Mouse (Mus musculus): ENCODE results near the gene Uqcc1. TPM values are rescaled to one million over a fixed set of nuclear protein-coding genes. Genes with fewer than 3 reads are reported as not detected.

Gene Uqcc1
- polyA plus RNA-seq, 1 experiment from 2014 or later: 92.8 TPM

- Histone ChIP-seq H3K27me3 (replicated peaks; ENCODE audit: control insufficient read depth, insufficient read depth, low read length) (no peaks in the 10 kb centered on the region), H3K9ac (ENCODE audit: low read depth, low read length) (no peak overlapping the region), H3K4me1 (ENCODE audit: control insufficient read depth, insufficient read depth, low read length) (peaks cover 17% of the 10 kb centered on the region), H3K9me3 (ENCODE audit: control insufficient read depth, low read length) (no peaks in the 10 kb centered on the region), H3K4me2 (ENCODE audit: low read depth, low read length) (no peak overlapping the region), H3K36me3 (ENCODE audit: control insufficient read depth, insufficient read depth, low read length) (peaks cover 5% of the 10 kb centered on the region; the same call in 1 of the 2 replicates), H3K4me3 (ENCODE audit: low read length) (no peak overlapping the region), H3K27ac (ENCODE audit: low read length) (no peak overlapping the region)
- WGBS: 59% methylated on average over 8 of the region's 8 CpGs
- ATAC-seq: no peak
Measured at GRCm38 (mm10) chr2:155872486-155872885, 57.6 kb downstream of the Uqcc1 start.

- Histone ChIP-seq H3K4me2 (ENCODE audit: low read depth, low read length) (no peak overlapping the region), H3K9me3 (ENCODE audit: control insufficient read depth, low read length) (no peaks in the 10 kb centered on the region), H3K9ac (ENCODE audit: low read depth, low read length) (no peak overlapping the region), H3K27me3 (replicated peaks; ENCODE audit: control insufficient read depth, insufficient read depth, low read length) (no peaks in the 10 kb centered on the region), H3K36me3 (ENCODE audit: control insufficient read depth, insufficient read depth, low read length) (no peaks in the 10 kb centered on the region; the same call in 1 of the 2 replicates), H3K4me1 (ENCODE audit: control insufficient read depth, insufficient read depth, low read length) (peaks cover 17% of the 10 kb centered on the region), H3K27ac (ENCODE audit: low read length) (no peak overlapping the region), H3K4me3 (ENCODE audit: low read length) (no peak overlapping the region)
- peak; percentile 93 for ATAC-seq
- 50% methylated on average over 5 of the region's 5 CpGs for WGBS
Measured at GRCm38 (mm10) chr2:155869772-155870171, 60.3 kb downstream of the Uqcc1 start.

- Histone ChIP-seq H3K27me3 (replicated peaks; ENCODE audit: control insufficient read depth, insufficient read depth, low read length) (no peaks in the 10 kb centered on the region), H3K9ac (ENCODE audit: low read depth, low read length) (no peak overlapping the region), H3K9me3 (ENCODE audit: control insufficient read depth, low read length) (no peaks in the 10 kb centered on the region), H3K4me2 (ENCODE audit: low read depth, low read length) (no peak overlapping the region), H3K27ac (ENCODE audit: low read length) (no peak overlapping the region), H3K4me3 (ENCODE audit: low read length) (no peak overlapping the region), H3K36me3 (ENCODE audit: control insufficient read depth, insufficient read depth, low read length) (no peaks in the 10 kb centered on the region; the same call in 1 of the 2 replicates), H3K4me1 (ENCODE audit: control insufficient read depth, insufficient read depth, low read length) (peaks cover 16% of the 10 kb centered on the region)
- no peak for ATAC-seq
- WGBS: 93% methylated on average over 8 of the region's 8 CpGs
Measured at GRCm38 (mm10) chr2:155868320-155868719, 61.8 kb downstream of the Uqcc1 start.

- ATAC-seq: peak; percentile 31; the same call in 1 of the 2 replicates
- no peak overlapping the region for H3K27ac ChIP-seq (ENCODE audit: low read length)
Measured at GRCm38 (mm10) chr2:155863301-155863867, 66.7 kb downstream of the Uqcc1 start.

GRCm38 (mm10) chr2:155862573-155863300 is 67.4 kb downstream of the Uqcc1 start:
- H3K36me3 ChIP-seq (ENCODE audit: control insufficient read depth, insufficient read depth, low read length): no peaks in the 10 kb centered on the region
- no peak overlapping the region for H3K9ac ChIP-seq (ENCODE audit: low read depth, low read length)
- 59% methylated on average over 13 of the region's 13 CpGs for WGBS
- no peak overlapping the region for H3K4me3 ChIP-seq (ENCODE audit: low read length)
- H3K27me3 ChIP-seq (replicated peaks; ENCODE audit: control insufficient read depth, insufficient read depth, low read length): no peaks in the 10 kb centered on the region
- peaks cover 7% of the 10 kb centered on the region for H3K4me1 ChIP-seq (ENCODE audit: control insufficient read depth, insufficient read depth, low read length)
- H3K4me2 ChIP-seq (ENCODE audit: low read depth, low read length): no peak overlapping the region
- peak; percentile 62 for ATAC-seq
- H3K9me3 ChIP-seq (ENCODE audit: control insufficient read depth, low read length): no peaks in the 10 kb centered on the region
- no peak overlapping the region for H3K27ac ChIP-seq (ENCODE audit: low read length)

More at GRCm38 (mm10) chr2:155863301-155863867, 66.7 kb downstream of the Uqcc1 start:
- no peak overlapping the region for H3K4me3 ChIP-seq (ENCODE audit: low read length)
- no peak overlapping the region for H3K9ac ChIP-seq (ENCODE audit: low read depth, low read length)
- no peaks in the 10 kb centered on the region for H3K27me3 ChIP-seq (replicated peaks; ENCODE audit: control insufficient read depth, insufficient read depth, low read length)
- H3K4me1 ChIP-seq (ENCODE audit: control insufficient read depth, insufficient read depth, low read length): peaks cover 7% of the 10 kb centered on the region
- no peak overlapping the region for H3K4me2 ChIP-seq (ENCODE audit: low read depth, low read length)
- no peaks in the 10 kb centered on the region; the same call in 1 of the 2 replicates for H3K36me3 ChIP-seq (ENCODE audit: control insufficient read depth, insufficient read depth, low read length)
- H3K9me3 ChIP-seq (ENCODE audit: control insufficient read depth, low read length): no peaks in the 10 kb centered on the region
- WGBS: 47% methylated on average over 11 of the region's 11 CpGs

GRCm38 (mm10) chr2:155861581-155861980 is 68.5 kb downstream of the Uqcc1 start:
- H3K27ac ChIP-seq (ENCODE audit: low read length): no peak overlapping the region
- H3K4me3 ChIP-seq (ENCODE audit: low read length): no peak overlapping the region
- no peaks in the 10 kb centered on the region for H3K9me3 ChIP-seq (ENCODE audit: control insufficient read depth, low read length)
- no peaks in the 10 kb centered on the region for H3K36me3 ChIP-seq (ENCODE audit: control insufficient read depth, insufficient read depth, low read length)
- WGBS: 91% methylated on average over 6 of the region's 6 CpGs
- H3K4me2 ChIP-seq (ENCODE audit: low read depth, low read length): no peak overlapping the region
- peaks cover 7% of the 10 kb centered on the region for H3K4me1 ChIP-seq (ENCODE audit: control insufficient read depth, insufficient read depth, low read length)
- no peak for ATAC-seq
- no peaks in the 10 kb centered on the region for H3K27me3 ChIP-seq (replicated peaks; ENCODE audit: control insufficient read depth, insufficient read depth, low read length)
- no peak overlapping the region for H3K9ac ChIP-seq (ENCODE audit: low read depth, low read length)

GRCm38 (mm10) chr2:155860102-155860501 is 70.0 kb downstream of the Uqcc1 start:
- no peaks in the 10 kb centered on the region for H3K9me3 ChIP-seq (ENCODE audit: control insufficient read depth, low read length)
- H3K9ac ChIP-seq (ENCODE audit: low read depth, low read length): no peak overlapping the region
- WGBS: 78% methylated on average over 7 of the region's 7 CpGs
- peaks cover 7% of the 10 kb centered on the region for H3K4me1 ChIP-seq (ENCODE audit: control insufficient read depth, insufficient read depth, low read length)
- H3K4me2 ChIP-seq (ENCODE audit: low read depth, low read length): no peak overlapping the region
- H3K27ac ChIP-seq (ENCODE audit: low read length): no peak overlapping the region
- ATAC-seq: no peak
- no peaks in the 10 kb centered on the region for H3K36me3 ChIP-seq (ENCODE audit: control insufficient read depth, insufficient read depth, low read length)
- H3K4me3 ChIP-seq (ENCODE audit: low read length): no peak overlapping the region
- no peaks in the 10 kb centered on the region for H3K27me3 ChIP-seq (replicated peaks; ENCODE audit: control insufficient read depth, insufficient read depth, low read length)

GRCm38 (mm10) chr2:155852536-155852935 is 77.6 kb downstream of the Uqcc1 start:
- Histone ChIP-seq H3K4me1 (ENCODE audit: control insufficient read depth, insufficient read depth, low read length) (no peaks in the 10 kb centered on the region), H3K27me3 (replicated peaks; ENCODE audit: control insufficient read depth, insufficient read depth, low read length) (no peaks in the 10 kb centered on the region), H3K4me2 (ENCODE audit: low read depth, low read length) (no peak overlapping the region), H3K27ac (ENCODE audit: low read length) (no peak overlapping the region), H3K4me3 (ENCODE audit: low read length) (no peak overlapping the region), H3K9ac (ENCODE audit: low read depth, low read length) (no peak overlapping the region), H3K36me3 (ENCODE audit: control insufficient read depth, insufficient read depth, low read length) (0 out of 2 replicates have a peak, but pooled peaks cover 3% of the 10 kb centered on the region), H3K9me3 (ENCODE audit: control insufficient read depth, low read length) (no peaks in the 10 kb centered on the region)
- ATAC-seq: no peak
- WGBS: 74% methylated on average over 5 of the region's 5 CpGs

- 0 out of 2 replicates have a peak, but pooled peaks cover 3% of the 10 kb centered on the region for H3K36me3 ChIP-seq (ENCODE audit: control insufficient read depth, insufficient read depth, low read length)
Measured at GRCm38 (mm10) chr2:155850120-155850519, 80.0 kb downstream of the Uqcc1 start.

More at GRCm38 (mm10) chr2:155850120-155850519, 80.0 kb downstream of the Uqcc1 start:
- no peaks in the 10 kb centered on the region for H3K9me3 ChIP-seq (ENCODE audit: control insufficient read depth, low read length)
- H3K9ac ChIP-seq (ENCODE audit: low read depth, low read length): no peak overlapping the region
- no peak overlapping the region for H3K4me3 ChIP-seq (ENCODE audit: low read length)
- H3K4me1 ChIP-seq (ENCODE audit: control insufficient read depth, insufficient read depth, low read length): no peaks in the 10 kb centered on the region
- H3K27ac ChIP-seq (ENCODE audit: low read length): no peak overlapping the region
- no peaks in the 10 kb centered on the region for H3K27me3 ChIP-seq (replicated peaks; ENCODE audit: control insufficient read depth, insufficient read depth, low read length)
- H3K4me2 ChIP-seq (ENCODE audit: low read depth, low read length): no peak overlapping the region
- ATAC-seq: no peak
- WGBS: 91% methylated on average over 7 of the region's 7 CpGs
